Mouse (Mus musculus): ENCODE measurements at regions not wholly inside any gene's neighbourhood (a gene's known extent, or its start where the extent isn't known, plus 50 kb on each side); places are given as distances from the start of the nearest gene placed in this dataset.

DNA sequence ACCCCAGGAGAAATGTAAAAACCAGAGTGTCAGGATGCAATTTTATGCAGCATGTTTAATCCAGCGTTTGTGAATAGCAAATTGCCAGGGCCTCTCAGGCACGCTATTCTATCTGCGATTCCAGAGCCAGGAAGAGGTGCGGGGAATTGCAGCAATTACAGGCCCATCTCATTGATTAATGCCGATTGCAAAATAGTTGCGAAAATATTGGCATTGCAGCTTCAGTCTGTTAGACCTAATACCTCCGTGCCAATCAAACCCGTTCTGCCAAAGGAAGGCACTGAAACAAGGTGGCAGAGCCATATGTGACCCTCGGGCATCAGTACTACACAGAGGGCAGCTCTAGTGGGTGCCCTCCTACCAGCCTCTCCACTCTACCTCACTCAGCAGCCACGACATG is 212.2 kb upstream of the A230072I06Rik start:
- no peak overlapping the region for H3K27ac ChIP-seq
- no peaks in the 10 kb centered on the region for H3K36me3 ChIP-seq (ENCODE audit: inconsistent target)
- no peaks in the 10 kb centered on the region for H3K79me2 ChIP-seq (ENCODE audit: inconsistent target)
- H3K4me3 ChIP-seq (ENCODE audit: inconsistent target) = no peak overlapping the region
- WGBS (ENCODE audit: missing documents) = 93% methylated on average over 9 of the region's 10 CpGs

DNA sequence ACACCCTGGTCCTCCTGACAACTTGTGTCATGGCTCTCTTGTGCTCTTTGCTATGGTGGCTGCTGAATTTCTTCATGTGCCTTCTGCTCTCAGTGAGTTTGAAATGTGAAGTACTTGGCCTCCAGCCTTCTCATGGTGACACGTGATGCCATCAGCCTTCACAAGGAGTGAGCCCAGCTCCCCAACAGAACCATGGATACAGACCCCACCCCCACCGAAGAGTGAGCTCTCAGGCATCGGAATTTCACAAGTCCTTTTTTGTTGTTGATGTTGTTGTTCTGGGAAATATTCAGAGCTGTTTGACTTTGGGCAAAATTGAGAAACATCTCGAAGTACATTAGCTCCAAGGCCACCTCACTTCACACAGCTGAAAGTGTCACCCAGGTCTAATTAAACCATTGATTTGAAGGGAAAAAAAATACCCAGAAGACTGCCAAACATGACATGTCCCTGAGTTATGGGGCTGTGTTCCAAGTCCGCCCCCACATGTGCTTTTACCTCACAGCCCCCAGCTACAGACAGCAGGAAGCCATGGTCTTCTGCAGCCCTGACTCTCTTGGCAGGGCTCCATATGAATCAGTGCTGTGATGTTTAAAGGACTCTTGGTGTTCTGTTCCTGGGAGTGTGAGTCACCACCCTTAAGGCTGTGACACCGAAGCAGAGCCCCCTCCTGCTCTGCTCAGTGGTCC is 205.2 kb upstream of the A230072I06Rik start:
- no peaks in the 10 kb centered on the region for H3K36me3 ChIP-seq (ENCODE audit: inconsistent target)
- no peaks in the 10 kb centered on the region for H3K79me2 ChIP-seq (ENCODE audit: inconsistent target)
- WGBS (ENCODE audit: missing documents) = 78% methylated on average over 6 of the region's 6 CpGs
- no peak overlapping the region for H3K27ac ChIP-seq
- no peak overlapping the region for H3K4me3 ChIP-seq (ENCODE audit: inconsistent target)

DNA sequence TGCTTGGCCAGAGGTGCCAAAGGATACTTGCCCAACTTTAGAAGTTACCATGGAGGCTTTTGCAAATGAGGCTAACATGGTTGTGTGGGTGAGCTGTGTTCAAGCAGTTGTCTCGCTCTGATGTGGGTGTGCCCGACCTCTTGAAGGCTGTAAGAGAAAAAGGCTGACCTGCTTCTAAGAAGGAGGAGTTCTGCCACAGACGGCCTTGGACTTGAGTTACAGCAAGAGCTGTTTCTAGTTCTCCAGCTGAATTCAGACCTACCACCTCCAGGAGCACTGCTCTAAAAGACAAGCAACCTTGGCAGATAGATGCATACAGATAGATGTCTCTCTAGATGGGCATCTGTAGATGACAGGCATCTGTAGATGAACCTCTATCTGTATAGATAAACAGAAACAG is 202.7 kb upstream of the A230072I06Rik start:
- 80% methylated on average over 3 of the region's 3 CpGs for whole genome bisulfite sequencing (ENCODE audit: missing documents)
- Histone ChIP-seq H3K4me3 (ENCODE audit: inconsistent target) (no peak overlapping the region), H3K27ac (no peak overlapping the region), H3K36me3 (ENCODE audit: inconsistent target) (no peaks in the 10 kb centered on the region), H3K79me2 (ENCODE audit: inconsistent target) (no peaks in the 10 kb centered on the region)

DNA sequence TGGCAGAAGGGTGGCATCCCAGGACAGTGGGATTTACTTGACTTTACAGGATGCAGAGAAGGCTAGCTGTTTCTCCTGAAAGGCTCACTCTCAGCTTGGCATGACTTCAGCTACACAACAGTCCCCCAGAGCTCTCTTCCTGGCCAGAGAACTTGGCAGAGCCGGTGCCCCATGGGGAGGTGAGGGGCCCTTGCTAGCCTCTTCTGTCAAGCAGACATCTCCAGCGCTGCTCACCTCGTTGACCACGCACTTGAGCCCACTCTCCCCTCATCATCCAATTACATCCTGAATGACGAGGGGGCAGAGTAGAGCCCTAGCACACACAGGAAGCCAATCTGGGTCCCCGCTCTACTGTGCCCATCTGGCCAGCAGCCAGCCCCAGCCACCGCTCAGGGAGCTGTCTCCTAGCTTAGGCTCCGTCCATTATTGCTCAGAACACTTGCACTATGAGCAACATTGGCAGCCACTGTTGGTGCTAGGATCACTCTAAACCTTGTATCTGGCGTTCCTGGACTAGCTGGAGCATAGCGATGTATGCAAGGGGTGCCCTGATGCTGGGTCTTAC is 201.7 kb upstream of the A230072I06Rik start:
- Histone ChIP-seq H3K27ac (no peak overlapping the region), H3K79me2 (ENCODE audit: inconsistent target) (no peaks in the 10 kb centered on the region), H3K4me3 (ENCODE audit: inconsistent target) (no peak overlapping the region), H3K36me3 (ENCODE audit: inconsistent target) (no peaks in the 10 kb centered on the region)
- 55% methylated on average over 10 of the region's 10 CpGs for WGBS (ENCODE audit: missing documents)

DNA sequence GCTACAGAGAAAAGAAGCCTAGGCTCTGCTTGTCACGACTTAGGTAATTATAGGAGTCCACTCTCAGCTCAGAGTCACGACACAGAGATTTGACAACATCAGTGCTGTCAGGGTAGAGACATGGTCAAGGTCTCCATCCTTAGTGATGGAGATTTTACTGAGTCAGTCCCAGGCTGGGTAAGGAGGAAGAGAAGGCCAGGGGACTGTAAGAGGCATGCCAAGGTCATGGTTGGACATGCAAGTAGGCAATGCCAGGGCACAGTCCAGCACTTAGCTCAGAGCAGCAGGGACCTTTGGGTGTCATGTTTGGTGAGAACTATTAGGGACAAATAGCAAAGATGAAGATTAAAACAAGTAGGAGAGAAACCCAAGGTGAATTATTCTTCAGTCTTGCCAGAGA is 200.7 kb upstream of the A230072I06Rik start:
- Histone ChIP-seq H3K36me3 (ENCODE audit: inconsistent target) (no peaks in the 10 kb centered on the region), H3K4me3 (ENCODE audit: inconsistent target) (no peak overlapping the region), H3K27ac (no peak overlapping the region), H3K79me2 (ENCODE audit: inconsistent target) (no peaks in the 10 kb centered on the region)
- 100% methylated on average over 2 of the region's 2 CpGs for WGBS (ENCODE audit: missing documents)

DNA sequence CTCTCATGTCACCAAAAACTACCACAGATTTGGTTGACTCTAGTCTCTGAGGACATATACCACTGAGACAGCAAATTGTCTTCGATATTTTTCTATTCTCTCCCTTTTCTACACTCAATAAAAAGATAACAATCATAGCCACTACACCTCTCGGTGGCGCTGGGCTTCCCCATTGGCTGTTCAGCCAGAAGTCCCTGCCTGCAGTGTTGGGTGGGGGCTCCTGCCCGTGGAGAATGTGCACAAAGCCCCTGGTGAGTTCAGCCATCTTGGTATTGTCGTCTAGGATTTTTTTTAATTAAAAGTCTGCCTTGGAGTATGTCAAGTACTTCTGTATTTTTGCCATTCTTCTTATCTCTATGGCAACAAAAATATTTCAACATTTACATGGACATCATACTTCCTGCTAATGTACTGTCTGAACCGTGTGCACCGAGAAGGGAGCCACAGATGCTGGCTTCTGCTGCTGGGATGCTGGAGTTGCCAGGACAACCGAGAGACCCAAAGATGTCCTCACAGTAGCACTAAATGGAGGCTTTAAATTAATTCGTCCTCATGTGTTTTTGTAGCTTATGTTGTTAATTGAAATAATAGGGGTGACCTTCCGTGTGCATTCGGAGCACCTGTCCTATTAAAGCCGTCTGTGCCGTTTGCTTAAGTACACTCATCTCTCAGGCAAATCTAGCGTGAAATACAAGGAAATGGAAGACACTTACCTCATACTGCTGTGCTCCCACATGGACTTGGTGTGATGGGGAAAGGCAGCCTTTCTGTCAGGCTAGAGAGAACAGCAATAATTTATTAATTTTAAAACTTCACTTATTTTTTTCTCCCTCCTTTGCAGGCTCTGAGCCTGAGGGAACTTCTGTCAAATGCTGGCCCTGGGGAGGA is 199.7 kb upstream of the A230072I06Rik start:
- H3K79me2 ChIP-seq (ENCODE audit: inconsistent target) = no peaks in the 10 kb centered on the region
- no peak overlapping the region for H3K4me3 ChIP-seq (ENCODE audit: inconsistent target)
- no peak overlapping the region for H3K27ac ChIP-seq
- no peaks in the 10 kb centered on the region for H3K36me3 ChIP-seq (ENCODE audit: inconsistent target)
- 70% methylated on average over 11 of the region's 14 CpGs for WGBS (ENCODE audit: missing documents)

DNA sequence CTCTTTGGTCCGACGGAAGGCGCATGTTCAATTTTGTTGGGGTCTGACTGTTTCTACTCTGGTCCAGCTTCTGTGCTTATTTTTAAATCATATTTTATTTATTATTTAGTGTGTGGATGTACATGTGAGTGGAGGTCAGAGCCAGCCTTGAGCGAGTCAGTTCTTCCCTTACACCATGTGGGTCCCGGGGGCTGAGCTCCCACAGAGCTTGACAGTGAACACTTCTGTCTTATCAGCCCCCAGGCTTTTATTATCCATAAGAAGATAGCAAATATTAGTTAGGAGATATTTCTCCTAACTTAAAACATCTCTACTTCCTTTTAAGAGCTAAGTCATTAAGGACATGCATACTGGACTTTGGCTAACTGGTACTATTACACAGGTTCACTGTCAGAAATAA is 197.1 kb upstream of the A230072I06Rik start:
- no peaks in the 10 kb centered on the region for H3K36me3 ChIP-seq (ENCODE audit: inconsistent target)
- H3K27ac ChIP-seq = no peak overlapping the region
- H3K4me3 ChIP-seq (ENCODE audit: inconsistent target) = no peak overlapping the region
- 92% methylated on average over 5 of the region's 5 CpGs for WGBS (ENCODE audit: missing documents)
- no peaks in the 10 kb centered on the region for H3K79me2 ChIP-seq (ENCODE audit: inconsistent target)

DNA sequence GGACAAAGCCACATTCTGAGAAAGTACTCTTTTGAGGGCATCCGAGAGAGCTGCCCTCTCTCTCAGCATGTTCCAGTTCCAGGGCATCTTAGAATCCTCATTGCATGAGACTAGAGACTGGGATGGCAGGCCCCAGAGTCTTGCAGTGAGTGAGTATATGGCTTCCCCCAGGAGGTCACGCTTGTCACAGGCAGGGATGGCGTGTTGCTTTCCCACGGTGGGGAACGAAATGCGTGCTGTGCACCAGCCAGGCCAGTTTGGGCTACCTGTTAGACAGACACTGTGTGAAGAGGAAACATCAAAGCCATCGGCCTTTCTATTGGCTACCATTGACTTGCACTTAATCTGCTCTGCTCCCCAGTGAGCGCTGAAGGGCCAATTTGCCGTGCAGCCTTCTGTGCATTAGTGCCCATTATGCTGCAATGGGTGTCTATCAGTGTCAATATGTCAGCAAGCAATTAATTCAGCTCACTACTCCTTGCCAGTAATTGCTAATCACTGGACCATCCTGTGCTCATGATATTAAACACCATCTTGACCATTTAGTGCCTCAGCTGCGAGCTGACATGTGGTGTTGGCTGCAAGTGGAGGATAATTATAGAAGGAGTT is 191.3 kb upstream of the A230072I06Rik start:
- H3K27ac ChIP-seq = no peak overlapping the region
- no peak overlapping the region for H3K4me3 ChIP-seq (ENCODE audit: inconsistent target)
- H3K79me2 ChIP-seq (ENCODE audit: inconsistent target) = no peaks in the 10 kb centered on the region
- WGBS (ENCODE audit: missing documents) = 88% methylated on average over 10 of the region's 10 CpGs
- no peaks in the 10 kb centered on the region for H3K36me3 ChIP-seq (ENCODE audit: inconsistent target)

DNA sequence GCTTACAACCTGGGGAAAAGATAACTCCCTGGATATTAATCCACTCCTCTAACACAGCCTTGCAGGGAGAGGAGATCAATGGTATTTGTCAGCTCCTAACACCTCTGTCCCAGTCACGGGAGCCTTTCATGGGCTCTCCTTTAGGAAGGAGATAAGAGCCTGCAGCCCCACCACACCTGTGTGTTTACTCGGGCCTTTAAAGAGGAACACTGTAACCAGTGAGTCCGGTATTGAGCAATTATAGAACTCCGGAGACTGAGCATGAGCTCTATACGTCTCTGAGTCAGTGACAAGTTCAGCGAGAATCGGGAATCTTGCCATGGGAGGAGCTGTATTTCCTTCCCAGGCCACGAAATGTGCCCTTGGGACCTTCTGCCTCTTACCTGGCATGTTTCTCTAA is 178.5 kb upstream of the A230072I06Rik start:
- no peak overlapping the region for H3K27ac ChIP-seq
- WGBS (ENCODE audit: missing documents) = 79% methylated on average over 8 of the region's 8 CpGs
- H3K79me2 ChIP-seq (ENCODE audit: inconsistent target) = no peaks in the 10 kb centered on the region
- H3K4me3 ChIP-seq (ENCODE audit: inconsistent target) = no peak overlapping the region
- no peaks in the 10 kb centered on the region for H3K36me3 ChIP-seq (ENCODE audit: inconsistent target)

DNA sequence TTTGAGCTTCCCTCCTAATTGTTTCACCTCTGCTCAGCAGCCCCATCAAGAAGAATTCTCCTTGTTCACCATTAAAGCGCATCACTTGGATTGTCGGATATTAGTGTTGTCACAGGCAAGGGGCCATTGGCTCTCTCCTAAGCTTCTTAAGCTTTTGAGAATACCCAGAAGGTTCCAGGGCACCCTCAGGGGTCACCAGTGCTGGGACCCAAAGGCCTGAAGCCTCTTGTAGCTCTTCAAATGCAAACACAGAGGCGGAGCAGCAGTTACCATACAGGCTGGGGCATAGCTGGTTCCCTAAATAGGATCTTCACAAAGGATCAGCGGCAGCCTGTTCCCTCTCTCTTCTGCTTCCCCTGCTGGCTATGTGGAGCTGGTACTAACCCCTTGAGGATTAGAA is 175.3 kb upstream of the A230072I06Rik start:
- Histone ChIP-seq H3K36me3 (ENCODE audit: inconsistent target) (no peaks in the 10 kb centered on the region), H3K79me2 (ENCODE audit: inconsistent target) (no peaks in the 10 kb centered on the region), H3K27ac (no peak overlapping the region), H3K4me3 (ENCODE audit: inconsistent target) (no peak overlapping the region)
- 95% methylated on average over 4 of the region's 4 CpGs for WGBS (ENCODE audit: missing documents)

DNA sequence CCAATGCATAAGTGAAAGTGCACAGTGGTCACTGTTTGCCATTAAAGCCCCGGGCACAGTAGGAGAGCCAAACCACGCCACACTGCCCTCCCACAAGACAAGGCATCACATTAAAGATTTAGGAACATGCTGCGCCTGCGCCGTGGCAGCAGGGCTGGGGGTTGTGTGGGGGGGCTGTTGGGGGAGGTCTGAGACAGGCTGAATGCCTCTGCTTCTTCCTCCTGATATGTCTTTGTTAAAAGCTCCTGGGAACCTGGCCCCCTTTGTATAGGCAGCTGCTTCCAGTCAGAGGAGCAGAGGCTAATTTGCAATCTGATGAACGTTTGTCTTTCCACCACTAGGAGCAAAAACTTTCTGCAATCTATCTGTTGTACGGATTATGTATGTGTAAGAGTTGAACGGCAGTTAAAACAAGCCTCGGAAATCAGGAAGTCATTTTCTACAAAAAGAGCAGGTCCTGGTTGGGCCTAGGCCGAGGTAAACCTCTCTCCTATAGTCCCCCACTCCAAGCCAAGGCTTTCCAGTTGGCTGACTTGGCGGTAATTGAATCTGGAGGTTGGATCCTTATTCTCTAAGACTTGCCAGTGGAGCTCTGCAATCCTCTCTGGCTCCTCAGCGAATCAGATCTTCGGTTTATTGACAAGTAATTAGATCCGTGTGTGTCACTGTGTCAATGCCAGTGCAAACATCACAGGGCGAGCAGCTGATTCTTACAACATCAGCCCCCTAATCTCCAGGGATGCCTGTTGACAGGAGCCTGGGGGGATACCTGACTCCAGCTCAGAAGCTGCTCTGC is 173.3 kb upstream of the A230072I06Rik start:
- 67% methylated on average over 15 of the region's 15 CpGs for WGBS (ENCODE audit: missing documents)
- no peaks in the 10 kb centered on the region for H3K36me3 ChIP-seq (ENCODE audit: inconsistent target)
- no peaks in the 10 kb centered on the region for H3K79me2 ChIP-seq (ENCODE audit: inconsistent target)
- H3K27ac ChIP-seq = no peak overlapping the region
- H3K4me3 ChIP-seq (ENCODE audit: inconsistent target) = no peak overlapping the region

DNA sequence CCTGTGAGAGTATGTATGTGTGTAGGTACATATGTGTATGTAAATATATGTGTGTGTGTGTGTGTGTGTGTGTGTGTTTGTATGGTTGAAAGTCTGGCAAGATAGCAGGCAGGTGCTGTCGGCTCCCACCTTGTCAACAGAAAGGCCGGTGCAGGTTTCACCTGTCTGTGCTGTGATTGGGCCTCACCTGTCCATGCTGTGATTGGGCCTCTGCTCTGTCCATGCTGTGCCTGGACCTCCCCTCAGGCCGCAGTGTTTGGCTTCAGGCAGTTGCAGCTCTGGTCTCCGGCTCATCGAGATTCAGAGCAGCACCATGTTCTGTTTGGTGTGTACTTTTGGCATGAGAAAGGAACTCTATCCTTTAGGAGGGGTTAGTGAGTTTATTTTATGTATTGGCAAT is 170.0 kb upstream of the A230072I06Rik start:
- Histone ChIP-seq H3K4me3 (ENCODE audit: inconsistent target) (no peak overlapping the region), H3K79me2 (ENCODE audit: inconsistent target) (no peaks in the 10 kb centered on the region), H3K27ac (no peak overlapping the region), H3K36me3 (ENCODE audit: inconsistent target) (no peaks in the 10 kb centered on the region)
- WGBS (ENCODE audit: missing documents) = 96% methylated on average over 5 of the region's 5 CpGs

DNA sequence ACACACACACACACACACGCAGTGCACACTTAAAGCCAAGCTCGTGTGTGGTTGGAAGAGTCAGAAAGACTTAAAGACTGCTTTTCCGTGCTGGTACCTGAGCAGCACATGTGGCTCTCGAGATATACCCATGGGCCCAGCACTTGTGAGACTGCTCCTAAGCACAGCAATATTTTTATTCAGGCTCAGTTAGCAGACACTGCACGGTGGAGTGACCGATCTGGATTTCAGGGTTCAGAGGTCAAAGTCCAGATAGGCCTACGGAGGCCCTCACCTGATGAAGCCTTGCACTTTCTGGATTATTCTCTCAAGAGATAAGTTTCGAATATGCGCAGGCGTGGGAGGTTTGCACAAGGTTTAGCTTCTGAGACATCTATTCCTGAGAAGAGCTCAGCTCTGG is 167.0 kb upstream of the A230072I06Rik start:
- Histone ChIP-seq H3K79me2 (ENCODE audit: inconsistent target) (no peaks in the 10 kb centered on the region), H3K27ac (no peak overlapping the region), H3K36me3 (ENCODE audit: inconsistent target) (no peaks in the 10 kb centered on the region), H3K4me3 (ENCODE audit: inconsistent target) (no peak overlapping the region)
- WGBS (ENCODE audit: missing documents) = 91% methylated on average over 10 of the region's 10 CpGs

DNA sequence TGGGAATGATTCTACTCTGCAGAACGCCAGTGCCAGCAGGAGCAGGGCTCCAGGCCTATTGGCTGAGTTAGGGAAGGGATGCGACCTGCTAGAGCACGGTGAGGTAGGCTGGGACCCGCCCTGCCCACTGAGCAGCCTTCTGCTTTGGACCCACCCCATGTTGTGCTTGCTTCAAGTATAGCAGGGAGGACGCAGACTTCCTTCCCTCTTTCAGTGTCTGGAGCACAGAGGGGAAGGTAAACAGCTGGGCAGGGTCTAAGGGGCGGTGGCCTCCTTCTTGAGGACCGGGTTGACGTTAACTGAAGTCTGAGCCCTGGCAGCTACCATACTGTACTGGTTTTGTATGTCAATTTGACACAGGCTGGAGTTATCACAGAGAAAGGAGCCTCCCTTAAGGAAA is 165.6 kb upstream of the A230072I06Rik start:
- no peaks in the 10 kb centered on the region for H3K36me3 ChIP-seq (ENCODE audit: inconsistent target)
- H3K4me3 ChIP-seq (ENCODE audit: inconsistent target) = no peak overlapping the region
- WGBS (ENCODE audit: missing documents) = 7% methylated on average over 8 of the region's 8 CpGs
- no peak overlapping the region for H3K27ac ChIP-seq
- no peaks in the 10 kb centered on the region for H3K79me2 ChIP-seq (ENCODE audit: inconsistent target)
